Mouse (Mus musculus) frontal cortex, postnatal 36 days (tissue): ENCODE measurements at regions not wholly inside any gene's neighbourhood (a gene's known extent, or its start where the extent isn't known, plus 50 kb on each side); places are given as distances from the start of the nearest gene placed in this dataset.

Experiments
- DNase-seq, 2 experiments: peaks; one replicate each; pipeline ENCODE4 v3.0.0; 2022; ENCODE audit warnings: low spot score in 2 of 2

- DNase-seq: peak; percentile 16 to 20
Measured at GRCm38 (mm10) chr15:57543985-57544384, 66.6 kb upstream of the Slc22a22 start.

GRCm38 (mm10) chr15:57542630-57543029 lies 65.2 kb upstream of the Slc22a22 start:
- DNase-seq: peak in 1 of 2 experiments; percentile 45

- DNase-seq: no peak
Measured at GRCm38 (mm10) chr15:57535514-57535913, 58.1 kb upstream of the Slc22a22 start.
